Mouse (Mus musculus): ENCODE measurements at regions not wholly inside any gene's neighbourhood (a gene's known extent, or its start where the extent isn't known, plus 50 kb on each side); places are given as distances from the start of the nearest gene placed in this dataset.

GRCm38 (mm10) chr5:54254005-54254404 is 255.7 kb downstream of the Stim2 start:
- no peak for DNase-seq (ENCODE audit: low spot score)

- DNase-seq (ENCODE audit: low spot score), result no peak
Observed at GRCm38 (mm10) chr5:54258087-54258733, 259.9 kb downstream of the Stim2 start.

GRCm38 (mm10) chr5:54264867-54265434 is 266.7 kb downstream of the Stim2 start:
- DNase-seq (ENCODE audit: low spot score), result no peak

GRCm38 (mm10) chr5:54267905-54268590 is 269.7 kb downstream of the Stim2 start:
- DNase-seq (ENCODE audit: low spot score), result no peak

DNA sequence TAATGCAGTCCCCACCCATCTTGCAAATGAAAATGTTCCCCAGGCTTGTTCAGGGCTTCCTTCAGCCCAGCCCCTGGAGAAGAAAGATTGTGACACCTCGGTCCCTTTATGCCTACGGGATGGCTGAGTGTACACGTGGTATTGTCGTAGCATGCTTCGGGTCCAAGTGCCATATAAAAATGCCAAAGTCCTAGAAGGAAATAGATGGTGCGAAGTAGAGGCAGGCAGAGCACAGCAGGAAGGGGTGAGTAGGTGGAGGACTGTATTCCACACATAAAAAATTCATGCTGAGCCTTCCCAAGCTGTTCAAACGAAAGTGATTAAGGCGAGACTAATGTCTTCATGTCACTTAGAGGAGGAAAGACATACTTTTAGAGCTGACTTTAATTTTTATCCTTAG is 281.1 kb downstream of the Stim2 start:
- DNase-seq (ENCODE audit: low spot score), result no peak

GRCm38 (mm10) chr5:54280670-54281069 is 282.4 kb downstream of the Stim2 start:
- no peak for DNase-seq (ENCODE audit: low spot score)

- no peak for DNase-seq (ENCODE audit: low spot score)
Observed at GRCm38 (mm10) chr5:54281121-54281520, 282.8 kb downstream of the Stim2 start.

- DNase-seq (ENCODE audit: low spot score), result no peak
Observed at GRCm38 (mm10) chr5:54290372-54291080, 292.2 kb downstream of the Stim2 start.

DNA sequence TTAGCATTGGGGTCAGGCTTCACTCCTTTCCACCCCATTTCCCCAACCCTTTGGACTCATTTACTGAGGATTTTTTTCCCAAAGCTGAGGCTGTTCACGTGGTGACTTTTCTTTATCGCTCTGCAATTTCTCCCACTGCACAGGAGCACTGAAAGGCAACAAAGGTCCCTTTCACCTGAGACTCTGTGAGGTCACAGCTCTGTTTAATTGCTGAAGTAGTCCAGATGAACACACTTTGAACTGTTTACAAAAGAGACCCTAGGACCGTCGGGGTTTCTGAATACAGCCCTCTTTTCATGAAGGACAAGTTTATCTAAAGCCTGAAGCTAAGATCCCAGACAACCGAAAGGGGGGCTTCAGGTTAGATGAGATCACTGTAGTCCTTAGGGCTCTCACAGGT is 293.6 kb downstream of the Stim2 start:
- no peak for DNase-seq (ENCODE audit: low spot score)

GRCm38 (mm10) chr5:54313660-54314279 is 315.5 kb downstream of the Stim2 start:
- no peak for DNase-seq (ENCODE audit: low spot score)

DNA sequence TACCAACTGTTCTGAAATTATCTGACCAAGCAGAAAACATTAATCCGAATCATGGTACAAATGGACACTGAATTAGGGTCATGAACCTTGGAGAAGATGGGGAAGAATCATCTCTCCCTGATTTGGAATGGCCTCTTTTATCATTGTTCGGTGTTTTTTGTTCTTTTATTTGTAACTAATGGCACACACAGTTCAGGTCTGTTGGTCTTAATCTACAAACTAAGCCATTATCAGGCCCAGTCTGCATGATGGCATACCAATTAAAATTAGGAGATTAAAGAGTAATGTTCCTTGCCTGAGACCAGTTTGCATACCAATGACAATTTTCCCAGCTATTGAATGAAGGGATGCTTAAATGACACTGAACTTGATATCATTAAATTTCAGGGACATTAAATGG is 332.1 kb downstream of the Stim2 start:
- DNase-seq (ENCODE audit: low spot score), result no peak

- DNase-seq (ENCODE audit: low spot score), result no peak
Observed at GRCm38 (mm10) chr5:54342976-54343375, 344.7 kb downstream of the Stim2 start.

DNA sequence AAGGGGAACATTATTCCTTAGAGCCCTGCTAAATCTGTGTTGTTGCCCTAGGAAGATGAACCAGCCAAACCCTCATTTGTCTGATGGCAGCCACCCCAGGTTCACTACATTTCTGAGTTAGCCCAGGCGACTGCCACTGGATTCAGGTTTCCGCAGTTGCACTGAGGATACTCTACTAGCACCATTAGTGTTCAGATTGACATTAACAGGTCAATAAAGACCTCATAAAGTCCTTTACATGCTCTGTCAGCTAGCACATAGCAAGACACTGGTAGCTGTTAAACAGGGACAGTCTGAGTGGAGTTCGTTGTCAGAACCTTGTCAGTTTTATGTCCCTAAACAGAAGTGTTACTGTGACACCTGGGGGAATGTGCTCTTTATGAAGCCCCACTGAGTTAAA is 345.1 kb downstream of the Stim2 start:
- no peak for DNase-seq (ENCODE audit: low spot score)

DNA sequence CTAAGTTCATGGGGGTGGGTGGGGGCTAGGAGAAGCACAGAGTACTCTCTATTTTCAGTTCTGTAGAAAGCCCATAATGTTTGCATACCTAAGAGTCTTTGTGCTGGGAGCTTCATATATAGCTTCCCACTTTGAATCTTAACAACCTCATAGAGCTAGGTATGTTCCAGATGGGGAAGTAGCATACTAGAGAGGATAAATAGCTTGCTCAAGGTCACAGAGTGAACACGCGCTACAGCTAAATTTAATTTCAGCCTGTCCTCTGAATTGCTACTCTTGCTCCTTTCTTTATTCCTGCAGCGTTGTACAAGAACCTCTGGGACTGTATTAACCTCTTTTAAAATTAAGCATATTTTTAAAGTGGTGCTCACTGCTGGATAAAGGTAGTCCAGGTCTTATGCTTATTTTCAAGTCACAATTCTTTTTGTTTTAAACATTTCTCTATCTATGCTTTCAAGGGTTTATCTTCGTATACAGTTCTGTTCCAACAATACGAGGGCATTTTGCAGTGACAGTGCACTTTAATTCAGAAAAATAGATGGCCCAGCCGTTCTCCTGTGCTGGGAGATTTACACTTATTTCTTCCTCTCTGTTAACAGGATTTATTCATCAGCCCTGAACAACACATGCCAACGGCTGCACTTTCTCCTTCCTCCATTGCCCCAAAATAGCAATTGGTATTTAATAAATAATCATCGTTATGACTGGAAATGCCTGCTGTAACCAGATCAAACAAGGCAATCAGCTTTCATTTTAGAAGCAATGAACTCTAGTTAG is 350.7 kb downstream of the Stim2 start:
- DNase-seq (ENCODE audit: low spot score), result no peak

GRCm38 (mm10) chr5:54349775-54350332 is 351.6 kb downstream of the Stim2 start:
- no peak for DNase-seq (ENCODE audit: low spot score)

DNA sequence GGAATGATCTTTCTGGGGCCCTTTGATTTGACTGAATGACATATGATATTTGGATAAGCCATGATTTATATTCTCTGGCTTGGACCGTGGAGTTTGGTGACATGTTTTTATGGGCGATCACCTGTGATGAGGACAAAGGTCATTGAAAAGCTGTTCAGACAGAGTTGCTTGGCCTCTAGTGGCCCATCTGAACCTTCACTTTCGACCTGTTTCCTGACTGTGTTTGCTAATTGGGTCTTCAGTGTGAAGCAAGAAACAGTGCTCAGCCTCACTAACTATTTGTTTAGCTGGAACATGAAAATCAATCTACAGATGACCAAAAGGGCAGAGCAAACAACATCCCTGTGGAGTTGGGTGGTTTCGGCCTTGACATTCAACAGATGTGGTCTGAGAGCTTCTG is 357.8 kb downstream of the Stim2 start:
- DNase-seq (ENCODE audit: low spot score), result no peak

DNA sequence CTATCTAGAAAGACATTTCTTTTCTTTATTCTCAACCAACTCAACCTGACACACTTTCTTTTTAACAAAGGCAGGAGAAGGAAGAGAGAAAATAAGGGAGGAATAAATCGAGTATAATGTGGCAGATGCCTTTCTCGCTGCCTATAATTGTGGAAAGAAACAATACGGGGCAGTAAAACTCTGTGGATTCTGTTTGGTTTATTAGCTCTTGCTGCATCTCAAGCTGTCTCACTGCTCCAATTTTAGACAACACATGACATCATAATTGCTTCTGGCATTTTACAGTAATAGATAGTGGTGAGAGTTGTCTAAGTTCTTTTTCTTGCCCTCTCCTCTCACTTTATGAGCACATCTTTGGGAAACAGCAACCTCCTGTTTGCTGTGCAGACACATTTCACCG is 359.2 kb downstream of the Stim2 start:
- DNase-seq (ENCODE audit: low spot score), result no peak

GRCm38 (mm10) chr5:54358221-54358620 is 359.9 kb downstream of the Stim2 start:
- no peak for DNase-seq (ENCODE audit: low spot score)

Measured in ovary, adult 18-20 months (tissue).